Mouse (Mus musculus): Measurements from ENCODE around the gene Fgfr2.
"Not testable (repeated sequence)": the region's sequence is repeated elsewhere in the genome, so short reads cannot be mapped to it uniquely, and the experiment has no call there.

Gene Fgfr2

DNA sequence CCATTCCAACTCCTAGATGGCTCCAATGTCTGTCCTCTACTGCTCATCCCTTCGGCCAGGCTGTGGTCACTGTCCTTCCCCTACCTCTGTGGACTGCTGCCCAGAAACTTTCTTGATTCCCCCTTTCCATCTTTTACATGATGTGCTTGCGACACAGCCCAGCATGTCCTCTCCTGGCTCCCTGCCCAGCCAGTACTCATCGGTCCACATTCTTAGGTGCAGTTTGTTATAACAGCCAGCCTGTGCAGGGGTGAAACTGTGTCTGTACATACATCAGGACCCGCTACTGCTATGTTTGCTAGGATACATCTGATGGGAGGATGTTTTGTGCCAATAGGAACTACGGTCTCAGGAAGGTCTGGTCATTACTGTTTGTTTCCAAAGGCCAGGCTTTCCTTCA, 2949.2 kb downstream of the Fgfr2 start:
- DNase-seq (ENCODE audit: low read depth), result no peak

DNA sequence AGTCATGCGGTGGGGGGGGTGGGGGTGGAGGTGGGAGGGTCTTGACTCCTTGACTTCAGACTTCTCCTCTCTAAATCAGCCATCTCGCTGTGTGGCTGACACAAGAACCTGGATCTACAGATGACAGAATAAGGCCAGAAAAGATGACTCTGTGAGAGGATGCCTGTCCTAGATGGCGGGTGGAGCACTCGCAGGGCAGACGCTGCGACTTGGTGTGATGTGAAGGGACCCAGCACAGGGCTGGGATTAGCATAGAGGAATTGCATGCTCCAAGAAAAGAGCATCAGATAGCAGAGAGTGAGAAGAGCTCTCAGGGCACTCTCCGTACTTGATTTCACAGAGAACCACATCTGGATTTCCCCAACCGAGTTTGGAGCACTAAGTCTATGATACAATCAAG, 2953.0 kb downstream of the Fgfr2 start:
- DNase-seq (ENCODE audit: low read depth), result no peak

DNA sequence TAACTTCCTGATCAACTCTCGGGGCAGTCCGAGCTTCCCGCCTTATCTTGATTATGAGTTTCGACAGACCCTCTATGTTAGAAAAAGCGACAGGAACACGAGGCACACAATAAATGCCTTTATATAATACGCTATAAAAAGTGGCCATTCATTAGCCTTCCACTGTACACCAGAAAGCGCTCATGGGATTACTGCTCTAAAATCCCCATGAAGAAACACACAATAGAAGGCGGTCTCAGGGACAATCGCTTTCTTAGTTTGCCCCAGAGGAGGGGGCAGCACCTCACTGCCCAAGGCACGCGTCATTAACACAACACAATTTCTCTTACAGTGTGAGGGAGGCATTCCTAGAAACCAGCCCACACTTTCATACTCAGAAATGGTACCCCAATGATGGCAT, 2954.9 kb downstream of the Fgfr2 start:
- no peak for DNase-seq (ENCODE audit: low read depth)

DNA sequence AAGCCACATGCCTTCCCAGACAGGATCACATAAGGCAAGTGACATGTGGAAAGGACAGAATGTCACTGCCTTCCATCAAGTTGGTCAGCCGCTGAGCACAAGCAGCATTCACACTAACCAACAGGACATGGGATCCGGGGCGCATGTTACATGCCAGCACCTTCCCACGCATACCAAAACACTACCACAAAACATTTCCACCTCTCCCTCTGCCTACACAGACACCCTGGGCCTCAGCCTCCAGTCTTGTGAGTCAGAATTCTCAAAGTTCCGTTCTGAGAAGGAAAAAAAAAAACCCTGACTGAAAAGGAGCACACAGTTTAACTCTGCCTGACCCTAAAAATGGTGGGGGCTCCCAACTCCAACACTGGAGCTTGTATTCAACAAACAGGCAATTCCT, 2955.9 kb downstream of the Fgfr2 start:
- no peak for DNase-seq (ENCODE audit: low read depth)

DNA sequence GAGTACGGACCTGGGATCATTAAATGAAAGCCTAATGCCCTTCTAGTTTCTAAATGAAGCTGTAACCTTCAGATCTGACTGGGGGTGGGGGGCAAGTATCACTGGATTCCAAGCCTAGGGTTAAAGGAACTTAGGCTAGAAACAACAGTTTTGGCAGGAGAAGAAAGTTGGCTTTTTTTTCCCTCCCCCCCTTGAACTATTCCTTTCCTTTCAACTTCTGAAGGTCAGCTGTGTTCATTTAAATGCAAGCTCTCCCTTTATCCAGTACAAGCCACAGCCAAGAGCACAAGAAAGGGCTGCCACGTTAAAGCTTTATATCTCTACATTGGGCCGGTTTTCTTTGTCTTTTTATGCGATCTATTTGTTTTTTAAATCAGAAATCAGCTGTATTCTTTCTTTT, 2957.0 kb downstream of the Fgfr2 start:
- DNase-seq (ENCODE audit: low read depth), result no peak

DNA sequence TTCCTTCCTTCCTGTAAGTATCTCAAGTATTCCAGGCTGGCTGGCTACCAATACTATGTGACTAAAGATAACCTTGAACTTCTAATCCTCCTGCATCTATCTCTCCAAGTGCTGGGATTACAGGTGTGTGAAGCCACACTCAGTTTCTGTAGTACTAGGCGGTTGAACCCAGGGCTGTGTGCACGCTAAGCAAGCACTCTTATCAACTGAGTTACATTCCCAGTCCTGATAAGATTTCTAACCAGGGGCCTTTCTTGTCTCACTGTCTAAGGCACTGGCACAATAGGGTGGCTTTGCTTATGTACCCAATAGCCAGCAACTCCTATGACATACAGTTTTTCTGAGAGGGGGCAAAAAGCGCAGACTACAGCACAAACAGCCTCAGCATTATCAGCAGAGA, 2957.7 kb downstream of the Fgfr2 start:
- no peak for DNase-seq (ENCODE audit: low read depth)

DNA sequence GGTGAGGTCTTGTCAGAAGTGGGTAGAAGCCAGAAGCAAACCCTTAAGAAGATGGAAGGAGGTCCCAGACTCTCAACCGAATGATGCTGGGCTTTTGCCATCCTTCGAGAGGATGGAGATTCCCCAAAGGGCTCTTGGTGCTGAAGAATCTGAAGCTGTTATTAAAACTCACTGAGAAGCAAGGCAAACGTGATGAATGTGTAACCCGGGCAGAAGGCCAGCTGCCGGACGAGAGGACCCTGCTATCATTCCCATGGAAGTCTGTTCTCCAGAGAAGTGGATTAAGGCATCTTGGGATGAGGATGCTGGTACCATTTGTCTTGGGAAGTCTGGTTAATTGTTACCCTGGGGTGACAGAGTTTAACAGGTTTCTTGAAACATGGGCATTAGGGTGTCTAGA, 2960.4 kb downstream of the Fgfr2 start:
- no peak for DNase-seq (ENCODE audit: low read depth)

DNA sequence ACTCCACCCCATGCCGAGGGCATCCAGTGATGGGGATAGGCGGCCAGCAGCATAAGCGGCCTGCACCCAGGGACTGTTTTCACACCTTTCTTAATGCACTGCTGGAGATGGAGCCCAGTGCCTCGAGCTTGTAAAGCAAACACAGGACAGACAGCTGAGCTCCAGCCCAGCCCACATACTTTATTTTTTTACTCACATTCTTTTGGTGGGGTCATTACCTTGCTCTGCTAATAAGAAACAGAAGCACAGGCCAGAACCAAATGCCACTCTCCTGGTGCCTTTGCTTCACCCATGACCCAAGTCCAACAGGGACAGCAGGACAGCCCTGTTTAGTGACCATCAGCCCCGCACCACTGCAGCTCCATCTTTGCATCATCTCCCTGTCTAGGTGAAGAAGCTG, 2961.6 kb downstream of the Fgfr2 start:
- no peak for DNase-seq (ENCODE audit: low read depth)

DNA sequence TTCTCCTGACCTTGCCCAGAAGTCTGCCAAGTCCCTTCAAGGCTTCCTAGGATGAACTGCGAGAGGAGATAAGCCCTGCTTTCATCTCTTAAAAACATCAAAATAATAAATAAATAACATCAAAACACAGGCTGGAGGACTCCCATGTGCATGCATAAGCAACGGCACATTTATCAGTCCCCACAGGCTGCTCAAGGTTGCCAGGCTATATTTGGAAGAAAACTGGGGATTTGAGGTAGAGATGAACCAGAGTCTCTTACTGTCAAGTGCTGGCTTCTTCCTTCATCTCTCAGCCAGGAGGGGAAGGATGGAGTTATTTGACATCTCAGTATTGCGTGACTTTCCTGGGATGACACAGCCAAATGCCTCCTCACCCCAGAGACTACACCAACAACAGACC, 2964.3 kb downstream of the Fgfr2 start:
- DNase-seq (ENCODE audit: low read depth), result no peak

DNA sequence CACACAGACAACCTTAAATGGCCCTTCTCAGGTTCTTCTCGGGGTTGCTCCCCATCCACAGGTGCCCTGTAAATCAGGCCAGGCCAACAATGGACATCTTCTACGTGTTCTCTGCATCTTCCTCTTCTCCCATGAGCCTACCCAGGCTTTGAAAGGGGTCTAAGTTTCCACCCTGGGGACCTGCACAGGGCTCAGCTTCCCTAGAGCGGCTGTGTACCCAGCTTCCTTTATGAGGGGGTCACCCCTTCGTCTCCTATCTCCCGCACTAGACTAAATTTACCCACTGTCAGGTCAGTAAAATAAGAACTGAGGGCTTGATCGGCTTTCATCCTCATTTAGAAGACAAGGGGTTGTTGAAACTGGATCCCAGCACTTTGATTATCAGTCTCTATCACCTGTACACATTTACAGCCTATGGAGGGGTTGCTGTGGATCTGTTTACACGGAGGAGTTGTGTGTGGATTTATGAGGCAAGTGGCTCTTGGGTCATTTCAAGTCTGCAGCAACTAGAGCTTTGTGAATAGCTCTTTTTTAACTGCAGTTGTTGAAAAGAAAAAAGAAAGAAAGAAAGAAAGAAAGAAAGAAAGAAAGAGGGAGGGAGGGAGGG, 2969.7 kb downstream of the Fgfr2 start:
- DNase-seq (ENCODE audit: low read depth), result no peak

DNA sequence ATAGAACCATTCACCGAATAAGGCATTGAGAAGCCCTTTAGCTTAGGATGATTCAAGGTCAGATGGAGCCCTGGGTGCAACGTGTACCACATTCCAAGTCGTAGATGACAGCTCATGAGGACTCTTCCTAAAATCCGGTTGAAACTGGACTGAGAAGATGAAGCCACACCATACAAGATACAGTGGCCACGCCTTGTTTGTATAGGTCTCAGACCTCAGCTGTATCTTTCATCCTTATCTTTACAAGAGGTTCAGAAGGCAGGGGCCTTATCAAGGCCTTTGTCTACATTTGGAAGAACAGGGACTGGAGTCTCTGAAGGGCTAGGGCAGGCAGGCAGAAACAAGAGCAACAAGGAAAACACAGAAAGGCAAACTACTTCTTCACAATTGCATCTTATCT, 2974.2 kb downstream of the Fgfr2 start:
- no peak for DNase-seq (ENCODE audit: low read depth)

DNA sequence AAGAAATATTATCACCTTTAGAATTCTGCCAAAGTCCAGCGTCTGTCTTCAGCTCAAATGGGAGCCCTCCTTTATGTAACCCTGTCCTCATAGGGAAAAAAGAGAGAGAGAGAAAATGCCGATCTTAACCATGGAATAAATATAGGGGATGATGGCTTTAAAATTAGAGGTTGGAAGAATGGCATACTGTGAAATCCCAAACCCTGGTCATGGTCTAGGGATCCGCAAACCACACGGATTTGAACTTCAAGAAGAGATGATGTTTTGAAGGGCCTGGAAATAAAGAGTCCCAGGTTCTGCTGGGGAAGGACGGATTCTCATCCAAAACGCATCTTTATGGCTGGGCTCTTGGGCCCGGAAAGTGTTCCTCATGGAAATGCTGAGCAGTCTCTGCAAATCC, 2975.9 kb downstream of the Fgfr2 start:
- no peak for DNase-seq (ENCODE audit: low read depth)

DNA sequence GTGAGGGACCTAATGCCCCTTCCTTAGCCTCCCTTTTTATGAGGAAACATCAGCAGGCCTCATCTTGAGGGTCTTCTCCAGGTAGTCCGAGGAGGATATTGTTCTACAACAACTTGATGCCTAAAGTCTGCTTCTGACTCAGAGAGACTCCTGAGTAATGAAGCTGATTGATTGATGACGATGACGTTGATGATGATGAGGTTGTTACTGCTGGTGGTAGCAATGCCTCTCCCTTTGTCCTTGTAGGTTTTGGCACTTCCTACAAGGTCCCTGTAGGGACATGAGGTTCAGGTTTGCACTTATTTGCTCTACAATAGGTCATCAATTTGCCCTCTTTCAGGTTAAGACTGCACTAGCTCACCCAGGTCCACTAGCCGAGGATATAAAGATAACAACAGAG, 2977.9 kb downstream of the Fgfr2 start:
- DNase-seq (ENCODE audit: low read depth), result no peak

DNA sequence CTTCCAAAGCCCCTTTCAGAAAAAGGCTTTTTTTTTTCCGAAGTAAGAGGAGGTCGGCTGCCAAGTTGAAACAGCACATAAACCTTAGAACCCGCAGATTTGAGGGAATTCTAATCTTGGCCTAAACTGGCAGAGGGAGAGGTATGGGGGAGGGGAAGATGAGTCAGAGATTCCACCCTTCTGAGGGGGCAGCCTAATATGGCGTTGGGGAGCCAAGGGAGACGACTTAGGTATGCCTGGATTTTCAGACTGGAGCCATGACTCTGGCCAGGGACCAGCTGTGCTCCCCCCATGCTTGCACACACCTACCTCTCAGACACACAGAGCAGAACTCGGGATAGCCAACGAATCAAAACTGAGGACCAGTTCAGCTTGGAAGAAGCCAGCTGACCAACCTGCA, 2979.8 kb downstream of the Fgfr2 start:
- no peak for DNase-seq (ENCODE audit: low read depth)

DNA sequence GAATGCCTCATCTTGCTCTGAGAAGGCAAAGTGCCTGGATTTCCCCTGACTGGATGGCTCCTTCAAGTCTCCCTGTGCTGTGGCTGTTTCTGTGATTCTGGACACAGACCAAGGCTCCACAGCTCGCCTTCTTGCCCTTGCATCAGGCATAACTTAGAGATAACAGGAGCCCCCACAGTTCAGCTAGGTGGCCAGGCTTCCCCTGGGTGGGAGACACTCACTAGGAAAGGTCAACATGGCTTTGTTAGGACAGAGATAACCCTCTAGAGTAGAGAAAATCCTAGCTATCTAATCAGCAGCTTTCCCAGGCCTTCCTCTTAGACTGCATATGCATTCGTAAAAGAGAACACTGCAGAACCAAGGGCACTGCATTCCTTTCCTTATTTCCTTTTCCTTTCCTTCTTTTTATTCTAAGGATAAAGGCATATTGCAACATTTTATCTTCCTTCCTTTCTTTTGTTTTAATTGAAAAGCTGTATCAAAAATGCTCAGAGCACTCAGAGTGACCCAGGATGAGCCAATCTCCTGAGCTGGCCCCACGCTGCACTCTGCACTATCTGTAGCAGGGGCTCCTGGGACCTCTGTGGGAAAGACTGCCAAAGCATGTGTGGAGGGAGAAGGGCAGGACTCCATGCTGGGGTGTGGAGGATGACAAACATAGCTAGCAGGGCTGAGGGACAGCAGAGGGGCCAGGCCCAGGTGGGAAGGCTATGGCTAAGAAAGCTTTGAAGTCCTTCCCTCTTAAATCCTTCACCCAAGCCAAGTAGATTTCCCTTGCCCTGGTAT, 2981.9 kb downstream of the Fgfr2 start:
- DNase-seq (ENCODE audit: low read depth), result no peak

DNA sequence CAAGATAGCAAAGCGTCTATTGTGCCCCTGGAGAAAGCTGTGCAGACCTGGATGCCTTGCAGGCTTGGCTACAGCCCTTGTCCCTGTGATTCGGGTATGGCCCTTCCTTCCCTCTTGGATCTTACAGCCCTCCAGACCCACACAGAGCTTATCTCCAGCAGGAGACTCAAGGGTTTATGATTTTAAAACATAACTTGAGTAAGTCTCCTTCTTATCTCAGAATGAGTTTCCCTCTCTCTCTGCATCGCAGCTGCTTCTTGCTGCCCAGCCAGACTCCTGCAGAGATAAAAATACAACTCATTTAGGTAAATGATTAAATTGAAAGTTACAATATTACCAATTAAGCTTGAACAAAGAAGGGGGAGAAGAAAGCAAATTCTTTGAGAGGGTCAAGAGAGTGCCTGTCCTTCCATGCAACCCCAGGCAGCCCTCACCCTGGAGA, 2988.2 kb downstream of the Fgfr2 start:
- no peak for DNase-seq (ENCODE audit: low read depth)

DNA sequence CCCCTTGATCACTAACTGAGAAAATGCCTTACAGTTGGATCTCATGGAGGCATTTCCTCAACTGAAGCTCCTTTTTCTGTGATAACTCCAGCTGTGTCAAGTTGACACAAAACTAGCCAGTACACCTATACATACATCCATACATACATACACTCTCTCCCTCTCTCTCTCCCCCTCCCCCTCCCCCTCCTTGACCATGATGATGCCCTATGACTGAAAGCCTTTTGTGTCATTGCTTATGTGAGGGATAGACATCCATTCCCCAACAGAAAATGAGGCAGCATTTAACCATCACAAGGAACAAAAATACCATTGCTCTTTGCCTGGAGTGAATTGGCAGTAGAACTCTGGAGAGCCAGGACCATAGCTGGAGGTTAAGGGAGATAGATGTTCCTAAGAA, 2988.7 kb downstream of the Fgfr2 start:
- DNase-seq (ENCODE audit: low read depth), result not testable (repeated sequence)

DNA sequence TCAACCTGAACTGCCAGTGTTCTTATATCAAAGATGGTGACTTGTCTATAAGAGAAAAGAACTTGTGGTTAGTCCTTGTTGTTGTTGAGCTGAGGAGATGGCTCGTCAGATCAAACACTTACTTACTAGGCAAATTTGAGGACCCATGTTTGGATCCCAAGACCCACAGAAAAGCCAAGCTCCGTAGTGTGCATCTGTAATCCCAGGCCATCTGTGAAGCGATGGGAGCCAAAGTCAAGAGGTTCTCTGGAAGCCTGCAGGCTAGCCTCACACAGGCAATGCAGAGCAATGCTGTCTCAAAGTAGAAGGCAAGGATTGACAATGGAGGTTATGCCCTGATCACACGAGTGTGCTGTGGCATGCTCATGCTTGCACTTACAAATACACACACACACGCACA, 2992.9 kb downstream of the Fgfr2 start:
- no peak for DNase-seq (ENCODE audit: low read depth)

DNA sequence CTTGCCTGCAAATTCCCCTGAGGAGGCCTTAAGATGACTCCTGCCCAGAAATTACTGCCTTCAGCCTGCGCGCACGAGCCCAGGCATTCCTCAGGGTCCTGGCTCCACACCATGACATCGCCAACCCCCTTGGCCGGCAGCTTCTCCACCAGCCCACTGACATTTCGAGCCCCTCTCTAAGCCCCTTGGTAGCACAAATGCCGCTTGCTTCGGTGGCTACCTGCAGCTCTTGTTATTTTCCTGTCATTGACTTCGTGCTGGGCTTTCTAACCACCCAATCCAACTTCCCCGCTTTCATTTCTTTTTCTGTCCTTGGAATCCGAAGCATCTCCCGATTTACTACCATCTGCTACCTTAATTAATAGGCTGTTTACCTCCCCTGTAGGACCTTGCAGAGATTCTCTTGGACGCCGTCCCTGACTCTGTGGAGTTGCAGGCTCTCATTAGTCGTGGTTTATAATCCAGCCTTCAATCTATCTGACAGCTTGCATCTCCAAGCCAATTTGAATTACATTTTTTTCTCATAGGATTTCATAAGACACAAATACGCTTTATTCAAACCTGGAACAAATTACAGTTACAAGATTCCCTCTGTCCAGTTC, 2993.7 kb downstream of the Fgfr2 start:
- DNase-seq (ENCODE audit: low read depth), result no peak

DNA sequence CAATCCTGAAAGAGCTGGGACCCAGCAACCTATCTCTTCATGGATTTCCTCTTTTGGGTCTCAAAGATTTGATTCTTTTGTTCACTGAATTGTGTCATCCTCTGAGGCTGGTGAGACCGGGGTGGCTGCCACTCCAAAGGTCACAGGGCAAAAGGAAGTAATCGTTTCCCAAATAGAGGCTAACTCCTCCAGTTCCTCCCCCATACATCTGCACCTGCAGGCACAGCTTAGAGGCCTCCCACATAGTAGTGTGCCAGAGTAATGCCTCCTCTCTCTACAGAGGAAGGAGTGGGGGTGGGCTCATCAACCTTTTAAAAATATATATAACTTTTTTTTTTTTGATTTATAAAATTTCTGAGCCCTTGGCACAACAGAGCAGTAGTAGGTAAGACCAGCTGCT, 3001.6 kb downstream of the Fgfr2 start:
- no peak for DNase-seq (ENCODE audit: low read depth)

DNA sequence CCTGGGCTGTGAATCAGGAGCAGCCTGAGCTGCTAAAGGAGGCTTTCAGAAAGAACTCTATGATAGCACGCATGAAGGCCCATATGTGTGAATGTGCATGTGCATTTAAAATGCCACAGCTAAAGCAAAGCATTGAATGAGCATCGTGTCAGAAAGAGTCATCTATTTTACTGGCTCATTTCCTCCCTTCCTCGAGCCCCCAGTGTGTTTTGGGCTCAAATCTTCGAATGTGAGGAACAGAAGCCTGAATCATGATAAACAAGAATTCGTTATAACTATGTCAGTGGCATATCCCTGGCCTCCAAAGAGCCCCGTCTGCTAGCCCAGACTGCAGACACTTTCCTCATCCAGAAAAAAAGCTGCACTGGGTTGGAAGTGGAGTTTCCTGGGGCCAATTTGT, 3003.7 kb downstream of the Fgfr2 start:
- no peak for DNase-seq (ENCODE audit: low read depth)

DNA sequence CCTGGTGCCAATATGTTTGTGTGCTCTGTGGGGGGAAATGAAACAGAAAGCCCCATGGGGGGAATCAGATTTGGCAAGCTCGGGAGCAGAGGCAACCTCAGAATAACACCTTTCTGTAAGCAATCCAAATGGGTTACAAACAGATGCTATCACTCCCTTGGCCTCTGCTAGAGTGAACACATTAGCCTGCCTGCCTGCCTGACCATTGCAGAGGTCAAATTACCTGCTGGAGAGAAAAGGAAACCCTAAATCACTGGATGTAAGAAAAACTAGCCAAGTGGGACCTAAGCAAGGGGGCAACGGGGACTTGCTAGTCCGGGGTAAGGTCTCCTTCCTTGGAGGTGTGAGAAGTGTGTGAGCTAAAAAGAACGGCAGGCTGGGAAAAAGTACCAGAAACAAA, 3004.4 kb downstream of the Fgfr2 start:
- DNase-seq (ENCODE audit: low read depth), result no peak

DNA sequence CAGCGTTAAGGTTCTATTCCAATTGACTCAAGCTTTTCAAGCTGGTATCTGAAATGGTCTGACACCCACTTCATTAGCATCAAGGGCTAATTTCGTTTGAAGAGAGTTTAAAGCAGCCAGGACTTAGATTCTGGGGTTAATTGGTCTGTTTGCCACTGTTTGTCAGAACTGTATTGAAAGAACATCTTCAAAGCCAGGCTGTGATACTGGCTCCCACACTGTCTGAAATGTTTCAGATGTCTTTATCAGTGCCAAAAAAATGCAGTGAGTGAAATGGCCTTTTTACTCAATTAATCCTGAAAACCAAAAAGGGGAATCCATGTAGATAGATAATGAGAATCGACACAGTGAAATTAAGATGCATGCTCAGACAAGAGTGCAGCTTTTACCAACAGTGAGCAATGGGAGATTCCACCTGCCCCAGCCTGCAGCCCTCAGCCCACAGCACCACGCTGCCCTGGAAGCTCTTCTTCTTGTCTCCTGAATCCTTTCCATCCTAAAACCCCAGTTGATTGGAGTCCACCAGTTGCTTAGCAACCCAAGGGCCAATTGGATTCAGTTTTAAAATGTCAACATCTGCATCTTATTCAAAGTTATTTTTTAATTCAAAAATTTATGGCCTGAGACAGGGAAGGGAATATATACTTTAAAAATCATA, 3005.6 kb downstream of the Fgfr2 start:
- DNase-seq (ENCODE audit: low read depth), result no peak
